ENCODE assay signal across 21 mouse cellular contexts in the genomic region with DNA sequence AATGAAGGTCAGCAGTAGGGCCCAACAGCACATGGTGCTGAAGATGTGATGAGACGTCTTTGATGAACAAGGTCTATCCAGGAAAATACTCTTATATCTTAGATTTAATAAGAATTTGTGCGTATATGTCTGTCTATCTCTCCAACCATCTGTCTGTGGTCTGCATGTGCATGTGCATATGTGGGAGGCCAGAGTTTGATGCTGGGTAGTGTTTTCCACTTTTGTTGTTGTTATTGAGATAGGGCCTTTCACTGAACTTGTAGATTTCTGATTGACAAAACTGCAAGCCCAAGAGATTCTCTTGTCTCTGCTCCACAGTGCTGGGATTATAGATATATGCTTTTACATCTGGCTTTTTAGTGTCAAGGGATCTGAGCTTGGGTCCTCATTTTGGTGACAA.
"Had no signal": no experiment of that assay in that cellular context is flagged by ENCODE, and none has a peak within 500 bp of the region (broad histone marks: within the 10 kb centered on the region; RNA-seq: fewer than 3 reads in every experiment).

No protein-coding gene starts in this region.

- H3K4me2 ChIP-seq: limb, embryonic 13.5 days; midbrain, embryonic 13.5 days; neural tube, embryonic 13.5 days had no signal

- H3K27me3 ChIP-seq: limb, embryonic 13.5 days; midbrain, embryonic 13.5 days; neural tube, embryonic 13.5 days had no signal

- ATAC-seq: inflammation-experienced regulatory T-cells, adult 6 months; intestine, embryonic 16.5 days; midbrain, embryonic 13.5 days; midbrain, embryonic 16.5 days had no signal

- H3K9me3 ChIP-seq: limb, embryonic 13.5 days; midbrain, embryonic 10.5 days; midbrain, embryonic 13.5 days; neural tube, embryonic 13.5 days had no signal

- H3K4me3 ChIP-seq: layer of hippocampus, adult 2 months; limb, embryonic 13.5 days; midbrain, embryonic 10.5 days; midbrain, embryonic 13.5 days; myocyte; neural tube, embryonic 13.5 days had no signal

- DNase-seq: kidney, adult 18-20 months; kidney, postnatal 25 days; layer of hippocampus, postnatal 36 days; left cerebral cortex, postnatal 4 days; lung, adult 2 months; lung, postnatal 14 days; lung, postnatal 4 days; thymus, adult 2 months; thymus, postnatal 14 days; thymus, postnatal 4 days had no signal

- H3K9ac ChIP-seq: limb, embryonic 13.5 days; midbrain, embryonic 13.5 days; neural tube, embryonic 13.5 days had no signal

- H3K4me1 ChIP-seq: limb, embryonic 13.5 days; midbrain, embryonic 13.5 days; neural tube, embryonic 13.5 days had no signal

- H3K27ac ChIP-seq: kidney, postnatal 0 days; layer of hippocampus, adult 2 months; limb, embryonic 13.5 days; midbrain, embryonic 10.5 days; midbrain, embryonic 13.5 days; neural tube, embryonic 13.5 days; stomach, postnatal 0 days had no signal
